Mouse (Mus musculus) midbrain, embryonic 11.5 days (tissue): ENCODE measurements around the gene Dok3. TPM values are rescaled to one million over a fixed set of nuclear protein-coding genes. Genes with fewer than 3 reads are reported as not detected.
A peak's percentile ranks its signal among the peaks of the same experiment; 100 is the strongest.
"Not testable (repeated sequence)": the region's sequence is repeated elsewhere in the genome, so short reads cannot be mapped to it uniquely, and the experiment has no call there.

ENCODE experiments used
- ATAC-seq: fragments of 200-750 bp; cut with Nextera tagmentation; 2 replicates; pipeline ENCODE4 v1.8.0; 2017; ENCODE audit warnings: moderate TSS enrichment, moderate library complexity; ENCODE audit not compliant: low FRiP score
- DNase-seq: peaks from one replicate; pipeline ENCODE4 v3.0.0; 2015; ENCODE audit warnings: low spot score; ENCODE audit errors: missing footprints
- H3K27ac ChIP-seq: fragments of 300-500 bp; sonication (generic); 2 replicates; pipeline ENCODE4 v1.5.1; 2014; ENCODE audit warnings: low read depth, low read length
- H3K27me3 ChIP-seq: fragments of 300-500 bp; sonication (generic); 2 replicates; pipeline ENCODE4 v1.6.1; 2014; ENCODE audit warnings: mild to moderate bottlenecking, low read length, moderate library complexity, mixed read lengths; ENCODE audit not compliant: control insufficient read depth, insufficient read depth
- H3K36me3 ChIP-seq: fragments of 300-500 bp; sonication (generic); 2 replicates; pipeline ENCODE4 v1.6.1; 2014; ENCODE audit warnings: mild to moderate bottlenecking, low read length, moderate library complexity, mixed read lengths; ENCODE audit not compliant: control insufficient read depth, insufficient read depth
- H3K4me1 ChIP-seq: fragments of 300-500 bp; sonication (generic); 2 replicates; pipeline ENCODE4 v1.6.1; 2014; ENCODE audit warnings: low read length; ENCODE audit not compliant: control insufficient read depth, insufficient read depth
- H3K4me2 ChIP-seq: fragments of 300-500 bp; sonication (generic); 2 replicates; pipeline ENCODE4 v1.6.1; 2014; ENCODE audit warnings: mild to moderate bottlenecking, moderate library complexity
- H3K4me3 ChIP-seq: fragments of 300-500 bp; sonication (generic); 2 replicates; pipeline ENCODE4 v1.5.1; 2014; ENCODE audit warnings: low read depth, low read length
- H3K9ac ChIP-seq: fragments of 300-500 bp; sonication (generic); 2 replicates; pipeline ENCODE4 v1.6.1; 2014; ENCODE audit warnings: low read length
- H3K9me3 ChIP-seq: fragments of 300-500 bp; sonication (generic); 2 replicates; pipeline ENCODE4 v1.6.1; 2016; ENCODE audit warnings: low read length; ENCODE audit not compliant: control insufficient read depth
- WGBS: fragments of 180-500 bp; shearing (Covaris S2); extraction: QIAGEN DNeasy Blood & Tissue Kit; methylation state at CpG from one replicate; pipeline ENCODE4 v1.1.7; 2014; 5-methylcytosine and 5-hydroxymethylcytosine counted together
- polyA plus RNA-seq: library from polyadenylated mRNA; unstranded; fragments of >200 nt; fragmentation: Nextera tagmentation; extraction: Ambion mirVana; gene quantifications from 2 replicates; pipeline ENCODE4 v1.2.1, GENCODE M21; 2014

Dok3 gene
- 1.9 TPM in 2 replicates for polyA plus RNA-seq

- peaks cover 29% of the 10 kb centered on the region for H3K36me3 ChIP-seq
- WGBS, result 89% methylated on average over 8 of the region's 8 CpGs
Observed at GRCm38 (mm10) chr13:55529198-55529915, at the start of gene Dok3. TSS of gene Dok3 (minus strand) at chr13:55529296.

GRCm38 (mm10) chr13:55578086-55578485, 49.0 kb upstream of the Dok3 start:
- Histone ChIP-seq H3K9me3 (no peaks in the 10 kb centered on the region), H3K9ac (no peak overlapping the region), H3K27ac (no peak overlapping the region), H3K36me3 (no peaks in the 10 kb centered on the region), H3K4me3 (no peak overlapping the region), H3K27me3 (no peaks in the 10 kb centered on the region), H3K4me1 (no peaks in the 10 kb centered on the region), H3K4me2 (no peak overlapping the region)
- WGBS, result 82% methylated on average over 4 of the region's 4 CpGs
- DNase-seq, result peak; percentile 73
- no peak for ATAC-seq

More at GRCm38 (mm10) chr13:55529198-55529915, at the start of gene Dok3:
- ATAC-seq (no peak), DNase-seq (no peak)
- no peak within 1 kb of the TSS for H3K4me2 ChIP-seq
- no peaks in the 10 kb centered on the region for H3K27me3 ChIP-seq
- no peaks in the 10 kb centered on the region for H3K9me3 ChIP-seq
- no peak within 1 kb of the TSS for H3K4me3 ChIP-seq
- H3K9ac ChIP-seq, result no peak within 1 kb of the TSS
- H3K4me1 ChIP-seq, result no peaks in the 10 kb centered on the region
- no peak within 1 kb of the TSS for H3K27ac ChIP-seq

- H3K9me3 ChIP-seq, H3K4me2 ChIP-seq, ATAC-seq, H3K4me1 ChIP-seq, H3K36me3 ChIP-seq, H3K27ac ChIP-seq, H3K27me3 ChIP-seq, H3K4me3 ChIP-seq, H3K9ac ChIP-seq: not testable (repeated sequence)
- DNase-seq, result peak; percentile 21
- 88% methylated on average over 7 of the region's 7 CpGs for WGBS
Observed at GRCm38 (mm10) chr13:55576872-55577271, 47.8 kb upstream of the Dok3 start.

- Histone ChIP-seq H3K4me3 (no peak overlapping the region), H3K36me3 (no peaks in the 10 kb centered on the region), H3K9me3 (no peaks in the 10 kb centered on the region), H3K4me1 (0 out of 2 replicates have a peak, but pooled peaks cover 2% of the 10 kb centered on the region), H3K27me3 (no peaks in the 10 kb centered on the region), H3K4me2 (no peak overlapping the region), H3K9ac (no peak overlapping the region), H3K27ac (no peak overlapping the region)
- peak; percentile 37 for DNase-seq
- ATAC-seq, result no peak
- WGBS, result 64% methylated on average over 5 of the region's 5 CpGs
Observed at GRCm38 (mm10) chr13:55575932-55576331, 46.8 kb upstream of the Dok3 start.

- H3K9me3 ChIP-seq, result no peaks in the 10 kb centered on the region
- ATAC-seq (no peak), DNase-seq (peak; percentile 73)
- no peak overlapping the region for H3K27ac ChIP-seq
- no peaks in the 10 kb centered on the region for H3K36me3 ChIP-seq
- no peaks in the 10 kb centered on the region for H3K27me3 ChIP-seq
- H3K4me1 ChIP-seq, result peaks cover 6% of the 10 kb centered on the region
- WGBS, result 78% methylated on average over 5 of the region's 5 CpGs
- H3K4me3 ChIP-seq, result no peak overlapping the region
- no peak overlapping the region for H3K9ac ChIP-seq
- H3K4me2 ChIP-seq, result no peak overlapping the region
Observed at GRCm38 (mm10) chr13:55574321-55574720, 45.2 kb upstream of the Dok3 start.

- WGBS, result 94% methylated on average over 2 of the region's 2 CpGs
- H3K9me3 ChIP-seq, result no peaks in the 10 kb centered on the region
Observed at GRCm38 (mm10) chr13:55573432-55573831, 44.3 kb upstream of the Dok3 start, which contains the start of gene Tmed9. TSS of gene Tmed9 (plus strand) at chr13:55573732.

GRCm38 (mm10) chr13:55571977-55572376, 42.9 kb upstream of the Dok3 start:
- H3K27me3 ChIP-seq, result no peaks in the 10 kb centered on the region
- H3K4me1 ChIP-seq, result peaks cover 11% of the 10 kb centered on the region
- DNase-seq (peak; percentile 70), ATAC-seq (no peak)
- H3K9ac ChIP-seq, result no peak overlapping the region
- H3K4me3 ChIP-seq, result no peak overlapping the region
- H3K36me3 ChIP-seq, result no peaks in the 10 kb centered on the region
- no peak overlapping the region; the same call in 1 of the 2 replicates for H3K4me2 ChIP-seq
- no peaks in the 10 kb centered on the region for H3K9me3 ChIP-seq
- H3K27ac ChIP-seq, result no peak overlapping the region
- 88% methylated on average over 2 of the region's 2 CpGs for WGBS

More at GRCm38 (mm10) chr13:55573432-55573831, 44.3 kb upstream of the Dok3 start, which contains the start of gene Tmed9:
- Histone ChIP-seq H3K4me3 (no peak within 1 kb of the TSS), H3K4me2 (no peak within 1 kb of the TSS), H3K27me3 (no peaks in the 10 kb centered on the region), H3K9ac (no peak within 1 kb of the TSS), H3K4me1 (peaks cover 11% of the 10 kb centered on the region), H3K27ac (no peak within 1 kb of the TSS), H3K36me3 (no peaks in the 10 kb centered on the region)
- ATAC-seq (no peak), DNase-seq (peak; percentile 33)

- H3K36me3 ChIP-seq, result no peaks in the 10 kb centered on the region
- peak within 1 kb of the TSS; percentile 57 for H3K27ac ChIP-seq
- no peaks in the 10 kb centered on the region for H3K9me3 ChIP-seq
- ATAC-seq, result peak; percentile 94
- WGBS, result 3% methylated on average over 27 of the region's 47 CpGs
- H3K27me3 ChIP-seq, result no peaks in the 10 kb centered on the region
- peak within 1 kb of the TSS; percentile 97 for H3K4me2 ChIP-seq
- DNase-seq, result peak; percentile 99
- H3K4me1 ChIP-seq, result peaks cover 11% of the 10 kb centered on the region
- H3K9ac ChIP-seq, result peak within 1 kb of the TSS; percentile 96
- peak within 1 kb of the TSS; percentile 95 for H3K4me3 ChIP-seq
Observed at GRCm38 (mm10) chr13:55571027-55571751, 42.1 kb upstream of the Dok3 start, which contains the start of gene Fam193b. TSS of gene Fam193b (minus strand) at chr13:55571120.
